Mouse (Mus musculus) cortical plate, adult 2 months (tissue): ENCODE data around the gene Baiap2.
A peak's percentile ranks its signal among the peaks of the same experiment; 100 is the strongest.

Experiments used
- CTCF ChIP-seq: fragments of 200-500 bp; IDR thresholded peaks from 2 replicates; pipeline ENCODE4 v1.5.1; 2011; ENCODE audit warnings: mild to moderate bottlenecking, control low read depth, low read length; ENCODE audit not compliant: insufficient read depth; ENCODE audit errors: extremely low read depth
- POLR2A ChIP-seq: fragments of 200-500 bp; IDR thresholded peaks from 2 replicates; pipeline ENCODE4 v1.6.1; 2011; ENCODE audit warnings: mild to moderate bottlenecking, low read length, control low read depth; ENCODE audit not compliant: insufficient read depth; ENCODE audit errors: extremely low read depth

GRCm38 (mm10) chr11:119991338-119991678 lies 48.7 kb downstream of the Baiap2 start:
- TF ChIP-seq CTCF = peak; percentile 85
- TF ChIP-seq POLR2A = no peak
